Mouse (Mus musculus) stomach, embryonic 14.5 days (tissue): ENCODE measurements around the gene Furin. TPM values are rescaled to one million over a fixed set of nuclear protein-coding genes. Genes with fewer than 3 reads are reported as not detected.

Source experiments
- ATAC-seq: fragments of 200-750 bp; cut with Nextera tagmentation; 2 replicates; pipeline ENCODE4 v1.8.0; 2017; ENCODE audit warnings: low read depth, moderate TSS enrichment; ENCODE audit not compliant: insufficient number of reproducible peaks, insufficient read depth, low FRiP score
- H3K27ac ChIP-seq: fragments of 300-500 bp; sonication (generic); 2 replicates; pipeline ENCODE4 v1.5.1; 2014; ENCODE audit warnings: mild to moderate bottlenecking, low read length, moderate library complexity, mixed read lengths
- H3K27me3 ChIP-seq: fragments of 300-500 bp; sonication (generic); 2 replicates; pipeline ENCODE4 v1.6.1; 2014; ENCODE audit warnings: low read length, control low read depth, mixed read lengths; ENCODE audit not compliant: control insufficient read depth, insufficient read depth
- H3K36me3 ChIP-seq: fragments of 300-500 bp; sonication (generic); 2 replicates; pipeline ENCODE4 v1.6.1; 2014; ENCODE audit warnings: mild to moderate bottlenecking, control low read depth, low read length, moderate library complexity, mixed read lengths; ENCODE audit not compliant: control insufficient read depth, insufficient read depth
- H3K4me1 ChIP-seq: fragments of 300-500 bp; sonication (generic); 2 replicates; pipeline ENCODE4 v1.6.1; 2014; ENCODE audit warnings: low read length, control low read depth, mixed read lengths; ENCODE audit not compliant: control insufficient read depth, insufficient read depth
- H3K4me2 ChIP-seq: fragments of 300-500 bp; sonication (generic); replicated peaks from 2 replicates; pipeline ENCODE4 v1.6.1; 2014; ENCODE audit warnings: low read depth, low read length, control low read depth
- H3K4me3 ChIP-seq: fragments of 300-500 bp; sonication (generic); 2 replicates; pipeline ENCODE4 v1.5.1; 2014; ENCODE audit warnings: low read depth, low read length, control low read depth
- H3K9ac ChIP-seq: fragments of 300-500 bp; sonication (generic); replicated peaks from 2 replicates; pipeline ENCODE4 v1.6.1; 2014; ENCODE audit warnings: low read depth, mild to moderate bottlenecking, control low read depth, low read length, moderate library complexity, mixed read lengths
- H3K9me3 ChIP-seq: fragments of 300-500 bp; sonication (generic); 2 replicates; pipeline ENCODE4 v1.6.1; 2016; ENCODE audit warnings: low read depth, low read length, control low read depth; ENCODE audit not compliant: control insufficient read depth
- WGBS: fragments of 180-500 bp; shearing (Covaris S2); extraction: QIAGEN DNeasy Blood & Tissue Kit; methylation state at CpG from one replicate; pipeline ENCODE4 v1.1.7; 2014; 5-methylcytosine and 5-hydroxymethylcytosine counted together
- polyA plus RNA-seq: library from polyadenylated mRNA; unstranded; fragments of >200 nt; fragmentation: Nextera tagmentation; extraction: Ambion mirVana; gene quantifications from 2 replicates; pipeline ENCODE4 v1.2.1, GENCODE M21; 2014

Furin gene
- polyA plus RNA-seq, 1 experiment from 2014 or later = 12.4 TPM

DNA sequence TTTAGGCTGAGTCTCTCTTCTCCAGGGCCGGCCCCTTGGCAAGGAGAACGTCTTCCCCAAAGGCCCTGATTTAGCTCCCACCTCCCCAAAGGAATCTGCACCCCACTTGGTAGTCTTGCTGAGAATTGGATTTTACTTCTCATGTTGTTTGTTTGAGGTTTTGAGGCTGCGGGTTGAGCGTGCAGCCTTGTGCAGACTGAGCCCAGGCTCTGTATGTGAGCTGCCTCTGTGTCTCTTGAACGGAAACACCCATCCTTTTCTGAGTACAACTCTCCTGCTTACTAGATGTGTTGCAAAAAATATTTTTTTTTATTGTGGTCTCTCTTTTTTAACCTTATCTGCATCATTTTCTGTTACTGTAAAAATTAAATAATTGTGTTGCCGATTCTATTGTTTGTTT is 16.3 kb upstream of the Furin start:
- H3K27me3 ChIP-seq = no peaks in the 10 kb centered on the region

GRCm38 (mm10) chr7:80420586-80420985 is 15.3 kb upstream of the Furin start:
- no peaks in the 10 kb centered on the region for H3K27me3 ChIP-seq
- ATAC-seq = no peak
- WGBS = 91% methylated on average over 4 of the region's 4 CpGs
- no peaks in the 10 kb centered on the region for H3K36me3 ChIP-seq
- H3K4me3 ChIP-seq = no peak overlapping the region
- H3K9me3 ChIP-seq = no peaks in the 10 kb centered on the region
- H3K27ac ChIP-seq = no peak overlapping the region
- H3K9ac ChIP-seq = no peak overlapping the region
- 0 out of 2 replicates have a peak, but pooled peaks cover 4% of the 10 kb centered on the region for H3K4me1 ChIP-seq
- H3K4me2 ChIP-seq = no peak overlapping the region

More for the DNA sequence above, 16.3 kb upstream of the Furin start:
- no peak overlapping the region for H3K4me3 ChIP-seq
- no peaks in the 10 kb centered on the region for H3K36me3 ChIP-seq
- WGBS = 93% methylated on average over 6 of the region's 6 CpGs
- no peak for ATAC-seq
- no peak overlapping the region for H3K4me2 ChIP-seq
- H3K4me1 ChIP-seq = 0 out of 2 replicates have a peak, but pooled peaks cover 4% of the 10 kb centered on the region
- no peak overlapping the region for H3K27ac ChIP-seq
- no peaks in the 10 kb centered on the region for H3K9me3 ChIP-seq
- no peak overlapping the region for H3K9ac ChIP-seq

- Histone ChIP-seq H3K27me3 (no peaks in the 10 kb centered on the region), H3K27ac (no peak overlapping the region), H3K36me3 (no peaks in the 10 kb centered on the region), H3K4me1 (0 out of 2 replicates have a peak, but pooled peaks cover 4% of the 10 kb centered on the region), H3K4me3 (no peak overlapping the region), H3K9ac (no peak overlapping the region), H3K4me2 (no peak overlapping the region), H3K9me3 (no peaks in the 10 kb centered on the region)
- ATAC-seq = no peak
- 42% methylated on average over 3 of the region's 3 CpGs for WGBS
Observed at GRCm38 (mm10) chr7:80419278-80419677, 14.0 kb upstream of the Furin start.

DNA sequence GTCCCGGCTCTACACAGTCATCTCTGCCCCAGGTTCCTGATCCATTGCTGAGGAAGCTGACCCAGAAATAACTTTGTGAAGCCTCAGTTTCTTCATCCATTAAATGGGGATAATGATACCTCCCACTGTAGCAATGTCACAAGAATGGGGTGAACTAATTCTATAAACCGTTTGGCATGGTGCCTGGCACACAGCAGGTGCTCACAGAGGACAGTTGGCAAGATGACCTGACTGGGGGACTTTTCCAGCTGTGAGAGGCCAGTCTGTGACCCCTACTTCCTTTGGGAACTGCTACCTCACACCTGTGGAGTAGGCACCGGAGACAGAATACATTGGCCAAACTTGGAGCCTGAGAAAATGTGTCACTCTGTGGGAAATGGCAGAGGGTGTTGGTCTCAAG is 12.8 kb upstream of the Furin start:
- Histone ChIP-seq H3K4me1 (0 out of 2 replicates have a peak, but pooled peaks cover 3% of the 10 kb centered on the region), H3K9ac (no peak overlapping the region), H3K27me3 (no peaks in the 10 kb centered on the region), H3K27ac (no peak overlapping the region), H3K36me3 (no peaks in the 10 kb centered on the region), H3K4me2 (no peak overlapping the region), H3K4me3 (no peak overlapping the region), H3K9me3 (no peaks in the 10 kb centered on the region)
- 79% methylated on average over 3 of the region's 3 CpGs for WGBS
- no peak for ATAC-seq

- no peaks in the 10 kb centered on the region for H3K36me3 ChIP-seq
- no peak overlapping the region for H3K9ac ChIP-seq
- H3K4me1 ChIP-seq = no peaks in the 10 kb centered on the region
- H3K27ac ChIP-seq = no peak overlapping the region
- H3K27me3 ChIP-seq = no peaks in the 10 kb centered on the region
- no peak overlapping the region for H3K4me3 ChIP-seq
- H3K4me2 ChIP-seq = no peak overlapping the region
- H3K9me3 ChIP-seq = no peaks in the 10 kb centered on the region
- no peak for ATAC-seq
Observed at GRCm38 (mm10) chr7:80417601-80418000, 12.4 kb upstream of the Furin start.

GRCm38 (mm10) chr7:80416969-80417368 is 11.7 kb upstream of the Furin start:
- Histone ChIP-seq H3K9ac (no peak overlapping the region), H3K9me3 (no peaks in the 10 kb centered on the region), H3K27me3 (no peaks in the 10 kb centered on the region), H3K4me2 (no peak overlapping the region), H3K27ac (no peak overlapping the region), H3K4me3 (no peak overlapping the region), H3K4me1 (no peaks in the 10 kb centered on the region), H3K36me3 (no peaks in the 10 kb centered on the region)
- no peak for ATAC-seq
- 87% methylated on average over 7 of the region's 7 CpGs for WGBS

- WGBS = 70% methylated on average over 7 of the region's 7 CpGs
- H3K9ac ChIP-seq = no peak overlapping the region
- ATAC-seq = no peak
Observed at GRCm38 (mm10) chr7:80414303-80414855, 9.1 kb upstream of the Furin start.

DNA sequence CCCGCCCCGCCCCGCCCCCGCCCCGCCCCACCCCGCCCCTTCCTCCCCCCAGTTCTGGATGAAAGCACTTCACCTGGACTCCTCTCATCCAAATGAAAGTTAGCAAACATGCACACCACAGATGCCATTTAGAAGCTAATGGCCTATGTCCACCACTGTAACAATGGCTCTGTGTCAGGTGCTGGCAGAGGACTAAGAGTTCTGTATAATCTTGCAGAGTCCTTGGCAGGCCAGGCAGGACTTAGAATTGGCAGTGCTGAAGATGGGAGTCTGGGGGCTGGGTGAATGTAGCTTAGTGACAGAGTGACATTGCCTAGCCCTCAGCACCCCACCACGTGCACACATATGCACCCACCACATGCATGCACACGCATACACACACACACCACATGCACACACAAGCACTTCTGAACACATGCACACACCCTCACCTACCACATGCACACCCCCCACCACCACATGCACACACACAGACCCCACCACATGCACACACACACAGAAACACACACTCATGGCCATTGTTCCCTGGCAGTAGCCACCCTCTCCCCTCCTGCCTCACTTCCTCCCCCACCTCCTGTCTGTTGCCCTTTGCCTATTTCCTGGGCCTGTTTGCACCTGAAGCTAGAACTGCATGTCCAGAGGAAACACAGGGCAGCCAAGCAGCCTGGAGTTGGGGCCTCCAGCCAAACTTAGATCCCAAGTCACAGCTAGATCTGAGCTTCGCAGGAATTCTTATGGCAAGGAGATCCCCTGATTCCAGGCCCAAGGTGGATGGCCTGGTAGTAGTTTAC is 8.5 kb upstream of the Furin start:
- Histone ChIP-seq H3K4me3 (no peak overlapping the region), H3K27ac (no peak overlapping the region), H3K36me3 (no peaks in the 10 kb centered on the region), H3K9ac (no peak overlapping the region), H3K4me2 (no peak overlapping the region), H3K27me3 (no peaks in the 10 kb centered on the region), H3K9me3 (no peaks in the 10 kb centered on the region), H3K4me1 (no peaks in the 10 kb centered on the region)
- WGBS = 77% methylated on average over 9 of the region's 9 CpGs
- ATAC-seq = no peak

More at GRCm38 (mm10) chr7:80414303-80414855, 9.1 kb upstream of the Furin start:
- no peaks in the 10 kb centered on the region for H3K36me3 ChIP-seq
- no peaks in the 10 kb centered on the region for H3K27me3 ChIP-seq
- no peak overlapping the region for H3K4me2 ChIP-seq
- H3K4me1 ChIP-seq = no peaks in the 10 kb centered on the region
- no peak overlapping the region for H3K27ac ChIP-seq
- no peak overlapping the region for H3K4me3 ChIP-seq
- H3K9me3 ChIP-seq = no peaks in the 10 kb centered on the region
